Mouse (Mus musculus): ENCODE measurements at regions not wholly inside any gene's neighbourhood (a gene's known extent, or its start where the extent isn't known, plus 50 kb on each side); places are given as distances from the start of the nearest gene placed in this dataset. TPM values are rescaled to one million over a fixed set of nuclear protein-coding genes. Genes with fewer than 3 reads are reported as not detected.

GRCm38 (mm10) chr4:93400579-93400978 is 65.3 kb upstream of the Tusc1 start:
- Histone ChIP-seq H3K27me3 (ENCODE audit: control insufficient read depth, insufficient read depth, low read length) (no peaks in the 10 kb centered on the region), H3K4me3 (replicated peaks; ENCODE audit: low read length) (no peak overlapping the region), H3K9ac (ENCODE audit: low read depth, low read length, severe bottlenecking) (no peak overlapping the region), H3K4me1 (ENCODE audit: control insufficient read depth, insufficient read depth, low read length) (no peaks in the 10 kb centered on the region), H3K36me3 (ENCODE audit: control insufficient read depth, insufficient read depth, low read length) (no peaks in the 10 kb centered on the region), H3K27ac (replicated peaks; ENCODE audit: low read depth, low read length) (no peak overlapping the region), H3K9me3 (ENCODE audit: control insufficient read depth, low read length) (no peaks in the 10 kb centered on the region), H3K4me2 (replicated peaks; ENCODE audit: low read depth, low read length, severe bottlenecking) (no peak overlapping the region)
- DNase-seq (ENCODE audit: low spot score) (no peak), ATAC-seq (ENCODE audit: low FRiP score, low read depth) (no peak)
- no peak for TF ChIP-seq POLR2A (IDR thresholded peaks at IDR 0.05; ENCODE audit: borderline replicate concordance, extremely low read depth, insufficient read depth, insufficient read length)

Small RNA genes in the stretch of these regions (microRNA-seq; reads per million reads assigned to microRNA genes)
- gene Gm22619: not detected
